In the genomic region with DNA sequence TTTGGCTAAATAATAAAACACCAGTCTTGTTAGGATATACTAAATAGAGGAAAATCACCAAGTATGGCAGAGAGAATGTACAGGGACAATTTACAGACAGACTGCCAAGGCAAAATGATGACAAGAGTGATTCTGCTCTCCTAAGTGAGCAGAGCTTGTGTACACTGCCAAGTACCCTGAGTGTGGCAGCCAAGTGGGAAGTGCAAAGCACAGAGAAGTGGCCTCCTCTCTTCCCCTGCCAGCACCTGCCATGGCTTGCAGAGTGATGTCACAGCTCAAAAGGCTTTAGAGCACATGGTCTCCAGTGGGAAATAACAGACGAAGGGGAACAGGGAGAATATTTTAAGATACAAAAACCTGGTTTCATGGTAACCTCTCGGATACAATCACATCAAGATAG, we compare ENCODE assay signal across 16 mouse cellular contexts.
DNase-seq lines count a peak whose midpoint lies in the region; ATAC-seq lines count a peak whose summit lies in the region.
"Had no signal": no experiment of that assay in that cellular context is flagged by ENCODE, and none has a peak within 500 bp of the region (broad histone marks: within the 10 kb centered on the region; RNA-seq: fewer than 3 reads in every experiment).

No protein-coding gene starts in this region.

- H3K4me3 ChIP-seq in heart, embryonic 10.5 days = no peak overlapping the region
- H3K4me3 ChIP-seq: embryonic facial prominence, embryonic 15.5 days; heart, embryonic 13.5 days; intestine, embryonic 15.5 days; neural tube, embryonic 12.5 days had no signal

- H3K27ac ChIP-seq in heart, embryonic 10.5 days = no peak overlapping the region
- H3K27ac ChIP-seq: embryonic facial prominence, embryonic 15.5 days; heart, embryonic 13.5 days; intestine, embryonic 15.5 days; liver, embryonic 14.5 days; neural tube, embryonic 12.5 days had no signal

- no peaks in the 10 kb centered on the region for H3K27me3 ChIP-seq in heart, embryonic 10.5 days (ENCODE audit: insufficient read depth, poor library complexity, severe bottlenecking)
- H3K27me3 ChIP-seq: embryonic facial prominence, embryonic 15.5 days; heart, embryonic 13.5 days; intestine, embryonic 15.5 days; neural tube, embryonic 12.5 days had no signal

- H3K9me3 ChIP-seq in heart, embryonic 10.5 days = no peaks in the 10 kb centered on the region
- H3K9me3 ChIP-seq: embryonic facial prominence, embryonic 15.5 days; heart, embryonic 13.5 days; intestine, embryonic 15.5 days; neural tube, embryonic 12.5 days had no signal

- no peaks in the 10 kb centered on the region for H3K36me3 ChIP-seq in heart, embryonic 10.5 days
- H3K36me3 ChIP-seq: embryonic facial prominence, embryonic 15.5 days; heart, embryonic 13.5 days; intestine, embryonic 15.5 days; neural tube, embryonic 12.5 days had no signal

- H3K4me1 ChIP-seq in heart, embryonic 10.5 days = no peaks in the 10 kb centered on the region
- H3K4me1 ChIP-seq: embryonic facial prominence, embryonic 15.5 days; heart, embryonic 13.5 days; intestine, embryonic 15.5 days; neural tube, embryonic 12.5 days had no signal

- ATAC-seq in cerebellum, adult (ENCODE audit: insufficient number of reproducible peaks, low FRiP score, low TSS enrichment) = peak; percentile 64; the same call in 1 of the 2 replicates
- ATAC-seq: intestine, embryonic 15.5 days had no signal

- no peak for DNase-seq in cerebellum, adult 11-12 months
- DNase-seq in heart, adult 18-20 months = peak; percentile 44 to 75
- no peak for DNase-seq in heart, embryonic 10.5 days (ENCODE audit: low spot score)
- peak; percentile 42 to 43 for DNase-seq in right cerebral cortex, postnatal 10 days (ENCODE audit: low spot score in 2 of 2)
- no peak for DNase-seq in right cerebral cortex, postnatal 25 days
- DNase-seq in kidney, postnatal 4 days = no peak
- no peak for DNase-seq in adrenal gland, postnatal 36 days
- DNase-seq: adrenal gland, postnatal 10 days; cerebellum, adult 9-11 months; kidney, postnatal 10 days had no signal

- WGBS in heart, embryonic 10.5 days = 78% methylated on average over 2 of the region's 2 CpGs

Comparison
In these comparisons a context has a peak if more than half of its experiments do, and no peak if none do; other contexts are left out.
1. DNase-seq: peak in heart, adult 18-20 months (2 of 2) and right cerebral cortex, postnatal 10 days (2 of 2); none in cerebellum, adult 11-12 months (single experiment), heart, embryonic 10.5 days (single experiment), right cerebral cortex, postnatal 25 days (single experiment), kidney, postnatal 4 days (0 of 2) and adrenal gland, postnatal 36 days (0 of 2).